Mouse (Mus musculus) gonadal fat pad, adult 2 months (tissue): Measurements from ENCODE around the gene Zfp281. TPM values are rescaled to one million over a fixed set of nuclear protein-coding genes. Genes with fewer than 3 reads are reported as not detected.

Experiments used
- polyA plus RNA-seq: library from polyadenylated mRNA; depleted of rRNA; stranded (reverse); fragments of >200 nt; gene quantifications from 2 replicates; pipeline ENCODE4 v1.2.3, GENCODE M21; 2012; rRNA removed

Gene Zfp281
- polyA plus RNA-seq, 1 experiment, result 1.3 TPM

Other genes starting within 250 kb of the Zfp281 start
- 4.2 and 5.3 TPM in 2 replicates for gene Ddx59, start 209.6 kb upstream of the Zfp281 start, polyA plus RNA-seq
- 0.05 and 0.14 TPM in 2 replicates for gene Kif14, start 158.6 kb upstream of the Zfp281 start, polyA plus RNA-seq